ENCODE assay signal across 12 mouse cellular contexts in genomic region chr6:34159998-34160815, GRCm38 (mm10). TPM values are rescaled to one million over a fixed set of nuclear protein-coding genes. Genes with fewer than 3 reads are reported as not detected.
DNase-seq lines count a peak whose midpoint lies in the region; ATAC-seq and TF ChIP-seq lines count a peak whose summit lies in the region.
"Had no signal": no experiment of that assay in that cellular context is flagged by ENCODE, and none has a peak within 500 bp of the region (broad histone marks: within the 10 kb centered on the region; RNA-seq: fewer than 3 reads in every experiment).

No protein-coding gene starts in this region.

- 46% methylated on average over 23 of the region's 23 CpGs for WGBS in heart, embryonic 16.5 days
- 42% methylated on average over 23 of the region's 23 CpGs for WGBS in heart, embryonic 11.5 days (ENCODE audit: insufficient replicate concordance)
- 29% methylated on average over 23 of the region's 23 CpGs for WGBS in lung, embryonic 16.5 days
- 90% methylated on average over 23 of the region's 23 CpGs for WGBS in midbrain, embryonic 16.5 days

- ATAC-seq in heart, embryonic 16.5 days (replicated peaks; ENCODE audit: extremely low read depth, insufficient read depth, low FRiP score) = 0 out of 2 replicates have a peak, but pooled peaks have one; percentile 14
- no peak for ATAC-seq in heart, embryonic 11.5 days (replicated peaks; ENCODE audit: insufficient number of reproducible peaks, low FRiP score, low TSS enrichment)
- ATAC-seq in lung, embryonic 16.5 days (ENCODE audit: low read depth) = peak; percentile 61
- ATAC-seq in midbrain, embryonic 16.5 days = no peak
- ATAC-seq: hindbrain, postnatal 0 days had no signal

- DNase-seq in adrenal gland, postnatal 14 days = peak; percentile 36
- no peak for DNase-seq in gastrocnemius, postnatal 4 days (ENCODE audit: low spot score in 2 of 2)
- DNase-seq: cerebellum, adult 9-11 months; kidney, postnatal 10 days; right cerebral cortex, postnatal 25 days had no signal

- peaks cover 47% of the 10 kb centered on the region for H3K36me3 ChIP-seq in heart, embryonic 16.5 days (ENCODE audit: control insufficient read depth, insufficient read depth)
- H3K36me3 ChIP-seq in heart, embryonic 11.5 days (ENCODE audit: control insufficient read depth, insufficient read depth, low read length) = peaks cover 7% of the 10 kb centered on the region
- H3K36me3 ChIP-seq in ES-Bruce4 (ENCODE audit: control insufficient read depth, insufficient read depth, low read length, poor library complexity, severe bottlenecking) = peaks cover 13% of the 10 kb centered on the region
- peaks cover 30% of the 10 kb centered on the region for H3K36me3 ChIP-seq in lung, embryonic 16.5 days (ENCODE audit: control insufficient read depth, insufficient read depth, low read length)
- H3K36me3 ChIP-seq in midbrain, embryonic 16.5 days (ENCODE audit: control insufficient read depth, insufficient read depth, low read length) = peaks cover 31% of the 10 kb centered on the region

- no peak for TF ChIP-seq EP300 in ES-Bruce4 (IDR thresholded peaks at IDR 0.05; ENCODE audit: insufficient read depth, low read depth, low read length)

- no peaks in the 10 kb centered on the region for H3K27me3 ChIP-seq in heart, embryonic 16.5 days (ENCODE audit: control insufficient read depth, insufficient read depth, low read length)
- no peaks in the 10 kb centered on the region for H3K27me3 ChIP-seq in heart, embryonic 11.5 days (ENCODE audit: control insufficient read depth, insufficient read depth, low read length)
- no peaks in the 10 kb centered on the region for H3K27me3 ChIP-seq in ES-Bruce4 (ENCODE audit: control insufficient read depth, insufficient read depth, low read length, poor library complexity, severe bottlenecking)
- H3K27me3 ChIP-seq in lung, embryonic 16.5 days (ENCODE audit: control insufficient read depth, insufficient read depth, low read depth, low read length) = no peaks in the 10 kb centered on the region
- no peaks in the 10 kb centered on the region for H3K27me3 ChIP-seq in midbrain, embryonic 16.5 days (ENCODE audit: control insufficient read depth, insufficient read depth, low read depth, low read length)

- peaks cover 14% of the 10 kb centered on the region for H3K4me1 ChIP-seq in heart, embryonic 16.5 days (ENCODE audit: control insufficient read depth, insufficient read depth, low read length)
- H3K4me1 ChIP-seq in heart, embryonic 11.5 days (ENCODE audit: control insufficient read depth, insufficient read depth, low read length) = peaks cover 20% of the 10 kb centered on the region
- no peaks in the 10 kb centered on the region for H3K4me1 ChIP-seq in ES-Bruce4 (ENCODE audit: control insufficient read depth, insufficient read depth, low read length)
- H3K4me1 ChIP-seq in lung, embryonic 16.5 days (replicated peaks; ENCODE audit: control insufficient read depth, insufficient read depth, low read length) = peaks cover 35% of the 10 kb centered on the region
- H3K4me1 ChIP-seq in midbrain, embryonic 16.5 days (ENCODE audit: control insufficient read depth, insufficient read depth, low read length) = peaks cover 3% of the 10 kb centered on the region

- no peak overlapping the region for H3K27ac ChIP-seq in heart, embryonic 16.5 days (ENCODE audit: low read length)
- H3K27ac ChIP-seq in heart, embryonic 11.5 days (ENCODE audit: low read depth, low read length) = no peak overlapping the region
- no peak overlapping the region for H3K27ac ChIP-seq in ES-Bruce4 (ENCODE audit: insufficient read depth, low read length)
- peak overlapping the region; percentile 63 for H3K27ac ChIP-seq in lung, embryonic 16.5 days (ENCODE audit: low read length)
- no peak overlapping the region for H3K27ac ChIP-seq in midbrain, embryonic 16.5 days (ENCODE audit: low read length)
- H3K27ac ChIP-seq: hindbrain, postnatal 0 days; limb, embryonic 10.5 days had no signal

- no peak overlapping the region for H3K4me3 ChIP-seq in heart, embryonic 16.5 days (ENCODE audit: low read length)
- no peak overlapping the region for H3K4me3 ChIP-seq in heart, embryonic 11.5 days (ENCODE audit: low read depth, low read length)
- H3K4me3 ChIP-seq in ES-Bruce4 (ENCODE audit: low read depth, low read length) = no peak overlapping the region
- no peak overlapping the region for H3K4me3 ChIP-seq in lung, embryonic 16.5 days (ENCODE audit: low read length)
- no peak overlapping the region for H3K4me3 ChIP-seq in midbrain, embryonic 16.5 days (ENCODE audit: low read depth, low read length)
- H3K4me3 ChIP-seq: limb, embryonic 10.5 days had no signal

- TF ChIP-seq POLR2A in ES-Bruce4 (IDR thresholded peaks at IDR 0.05; ENCODE audit: insufficient read depth, low read length) = no peak

- H3K9me3 ChIP-seq in heart, embryonic 16.5 days (replicated peaks; ENCODE audit: control insufficient read depth, low read length) = no peaks in the 10 kb centered on the region
- no peaks in the 10 kb centered on the region for H3K9me3 ChIP-seq in heart, embryonic 11.5 days (replicated peaks; ENCODE audit: control insufficient read depth, low read length)
- no peaks in the 10 kb centered on the region for H3K9me3 ChIP-seq in ES-Bruce4 (replicated peaks; ENCODE audit: control insufficient read depth, insufficient read depth, low read length, poor library complexity, severe bottlenecking)
- no peaks in the 10 kb centered on the region for H3K9me3 ChIP-seq in lung, embryonic 16.5 days (ENCODE audit: control insufficient read depth, low read length)
- no peaks in the 10 kb centered on the region for H3K9me3 ChIP-seq in midbrain, embryonic 16.5 days (replicated peaks; ENCODE audit: control insufficient read depth, low read length, poor library complexity, severe bottlenecking)
- H3K9me3 ChIP-seq: limb, embryonic 10.5 days had no signal

- H3K4me2 ChIP-seq in heart, embryonic 16.5 days (ENCODE audit: low read depth, low read length) = no peak overlapping the region
- H3K4me2 ChIP-seq in heart, embryonic 11.5 days = no peak overlapping the region
- no peak overlapping the region for H3K4me2 ChIP-seq in lung, embryonic 16.5 days (ENCODE audit: low read depth, low read length)
- no peak overlapping the region for H3K4me2 ChIP-seq in midbrain, embryonic 16.5 days (ENCODE audit: low read length)

- peak; percentile 32 for TF ChIP-seq CTCF in ES-Bruce4 (IDR thresholded peaks at IDR 0.05; ENCODE audit: low read depth, low read length)

- H3K9ac ChIP-seq in heart, embryonic 16.5 days (ENCODE audit: low read length) = no peak overlapping the region
- no peak overlapping the region for H3K9ac ChIP-seq in heart, embryonic 11.5 days (ENCODE audit: low read depth, low read length)
- H3K9ac ChIP-seq in ES-Bruce4 (ENCODE audit: low read depth, poor library complexity, severe bottlenecking) = no peak overlapping the region
- no peak overlapping the region for H3K9ac ChIP-seq in lung, embryonic 16.5 days (ENCODE audit: low read length)
- H3K9ac ChIP-seq in midbrain, embryonic 16.5 days (ENCODE audit: low read depth, low read length) = no peak overlapping the region

RNA-seq across cellular contexts. Expression of gene Slc35b4, which starts 16.7 kb away (rescaled TPM):
- 34.2 and 36.0 TPM in 2 replicates for polyA plus RNA-seq in heart, embryonic 16.5 days (2015; fragmentation: Nextera tagmentation; extraction: Ambion mirVana)
- 44.6 and 50.4 TPM in 2 replicates for polyA plus RNA-seq in heart, embryonic 11.5 days (2014; fragmentation: Nextera tagmentation; extraction: Ambion mirVana)
- 18.7 and 20.6 TPM in 2 replicates for polyA plus RNA-seq in ES-Bruce4 (2011; ENCODE audit: insufficient read depth, insufficient read length, low read depth, missing spikeins)
- 24.1 and 24.5 TPM in 2 replicates for total RNA-seq in adrenal gland, postnatal 14 days (2021)
- polyA plus RNA-seq in lung, embryonic 16.5 days (2015; fragmentation: Nextera tagmentation; extraction: Ambion mirVana) = 58.7 and 60.1 TPM in 2 replicates
- 10 to 100 TPM; 19.8 TPM for total RNA-seq in gastrocnemius, postnatal 4 days (2021)
- polyA plus RNA-seq in midbrain, embryonic 16.5 days (2015; fragmentation: Nextera tagmentation; extraction: Ambion mirVana) = 44.5 and 45.1 TPM in 2 replicates

Comparison
In these comparisons a context has a peak if more than half of its experiments do, and no peak if none do; other contexts are left out.
1. ATAC-seq: peak in heart, embryonic 16.5 days (single experiment) and lung, embryonic 16.5 days (single experiment); none in heart, embryonic 11.5 days (single experiment) and midbrain, embryonic 16.5 days (single experiment).